Mouse (Mus musculus) CD8-positive naive resting alpha-beta T cell, adult 2 months (primary cell): ENCODE data around the gene Slco1c1.
"Not testable (repeated sequence)": the region's sequence is repeated elsewhere in the genome, so short reads cannot be mapped to it uniquely, and the experiment has no call there.

ENCODE experiments used
- DNase-seq, 2 experiments: peaks; one replicate each; pipeline ENCODE4 v3.0.0; 2022; ENCODE audit warnings: low read depth in 2 of 2, low spot score in 2 of 2

Gene Slco1c1

DNA sequence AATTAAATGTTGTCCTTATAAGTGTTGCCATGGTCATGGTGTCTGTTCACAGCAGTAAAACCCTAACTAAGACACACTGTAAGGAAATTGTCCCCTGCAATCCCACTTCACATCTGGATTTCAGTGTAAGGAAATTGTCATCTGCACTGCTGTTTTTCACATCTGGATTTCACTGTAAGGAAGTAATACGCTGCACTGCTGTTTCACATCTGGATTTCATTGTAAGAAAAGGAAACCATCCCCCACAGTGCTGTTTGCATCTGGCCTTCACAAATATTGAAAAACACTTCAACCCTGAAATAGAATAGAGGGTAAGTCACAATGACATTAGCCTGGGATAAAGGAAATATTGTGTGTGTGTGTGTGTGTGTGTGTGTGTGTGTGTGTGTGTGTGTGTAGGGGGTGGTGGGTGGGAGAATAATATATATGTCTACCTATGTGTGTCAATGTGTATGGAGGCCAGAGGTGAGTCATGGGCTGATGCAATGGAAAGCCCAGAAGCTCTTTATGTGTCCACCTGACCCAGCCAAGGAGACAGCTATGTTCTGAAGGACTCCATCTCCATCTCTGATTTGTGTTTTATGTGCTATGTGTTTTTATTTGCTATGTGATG is 60.7 kb downstream of the Slco1c1 start:
- DNase-seq: no peak

DNA sequence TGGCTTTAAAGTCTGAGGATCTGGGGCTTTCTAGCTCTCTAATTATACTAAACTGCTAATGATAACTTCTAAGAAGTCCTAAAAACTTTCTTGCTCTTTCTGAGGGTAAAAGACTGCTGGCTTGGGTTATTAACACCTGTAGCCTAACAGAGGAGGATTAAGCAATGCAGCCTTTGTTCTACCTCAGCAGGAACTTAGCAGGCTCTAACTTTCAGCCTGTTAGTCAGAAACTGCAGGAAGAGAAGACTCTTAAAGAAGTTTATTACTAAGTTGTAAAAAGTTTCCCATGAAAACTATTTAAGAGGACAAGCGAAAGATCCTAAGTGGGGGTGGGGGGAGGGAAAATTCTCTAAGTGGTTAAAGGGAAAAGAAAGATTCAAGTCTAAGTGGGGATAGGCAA is 65.8 kb downstream of the Slco1c1 start:
- DNase-seq: no peak

DNA sequence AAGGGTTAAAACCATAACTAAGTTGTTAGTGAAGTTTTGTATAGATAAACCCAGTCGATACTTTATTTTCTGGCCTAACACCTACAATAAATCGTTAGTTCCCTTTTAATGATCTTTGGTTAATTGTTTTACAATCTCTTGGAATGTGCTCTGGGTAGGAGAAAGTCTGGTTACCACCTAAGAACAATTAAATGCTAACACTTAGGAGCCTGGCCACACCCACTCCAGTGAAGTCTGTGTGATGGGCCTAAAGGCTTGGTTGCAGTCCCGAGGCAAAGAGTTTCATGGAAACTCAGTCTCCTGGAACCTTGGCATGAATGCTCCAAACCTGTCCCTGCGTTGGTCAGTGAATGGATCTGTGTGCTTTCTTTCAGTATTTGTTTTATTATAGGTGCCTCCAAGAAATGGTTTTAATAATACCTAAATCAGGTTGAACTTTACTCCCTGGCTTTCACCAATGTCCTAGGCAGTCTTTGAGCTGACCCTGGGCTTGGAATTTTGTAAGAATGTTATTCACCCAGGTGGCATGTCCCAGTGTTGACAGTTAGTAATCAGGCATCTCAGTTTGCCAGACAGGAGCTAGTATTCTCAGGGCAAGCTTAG is 66.5 kb downstream of the Slco1c1 start:
- DNase-seq: not testable (repeated sequence)

DNA sequence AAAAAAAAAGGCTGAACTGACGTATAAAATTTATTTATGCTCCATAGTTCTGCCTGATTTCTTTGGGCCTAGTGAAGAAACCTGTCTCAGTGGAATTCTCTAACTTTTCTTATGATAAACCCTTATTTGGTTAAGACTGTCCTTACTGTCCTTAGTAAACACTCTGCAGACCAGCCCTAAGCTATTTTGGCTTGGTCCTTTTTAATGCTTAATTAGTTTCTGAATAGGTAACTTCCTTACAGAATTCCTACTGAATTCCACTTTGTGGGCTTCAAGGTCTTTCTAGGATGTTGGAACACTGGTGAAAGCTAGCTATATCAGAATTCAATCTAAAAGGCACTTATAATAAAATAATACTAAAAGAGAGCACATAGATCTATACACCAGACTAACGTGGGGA is 71.9 kb downstream of the Slco1c1 start:
- no peak for DNase-seq

DNA sequence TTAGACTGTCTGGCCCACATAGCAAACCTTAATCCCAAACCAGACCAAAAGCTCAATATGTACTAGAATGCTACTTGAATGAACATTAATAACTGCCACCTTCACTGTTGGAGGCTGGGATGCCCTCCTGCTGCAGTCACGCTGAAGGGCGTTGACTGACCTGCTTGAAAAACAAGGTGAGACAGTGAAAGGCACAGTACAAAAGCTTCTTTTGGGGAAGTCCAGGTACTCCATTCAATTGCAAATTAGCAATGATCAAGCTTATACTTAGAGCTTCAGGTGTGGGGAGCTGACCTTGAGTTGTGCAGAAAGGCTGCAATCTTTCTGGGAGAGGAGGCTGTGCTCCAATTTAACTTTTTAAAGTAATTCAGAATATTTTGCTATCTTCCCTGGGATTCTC is 72.9 kb downstream of the Slco1c1 start:
- no peak for DNase-seq

DNA sequence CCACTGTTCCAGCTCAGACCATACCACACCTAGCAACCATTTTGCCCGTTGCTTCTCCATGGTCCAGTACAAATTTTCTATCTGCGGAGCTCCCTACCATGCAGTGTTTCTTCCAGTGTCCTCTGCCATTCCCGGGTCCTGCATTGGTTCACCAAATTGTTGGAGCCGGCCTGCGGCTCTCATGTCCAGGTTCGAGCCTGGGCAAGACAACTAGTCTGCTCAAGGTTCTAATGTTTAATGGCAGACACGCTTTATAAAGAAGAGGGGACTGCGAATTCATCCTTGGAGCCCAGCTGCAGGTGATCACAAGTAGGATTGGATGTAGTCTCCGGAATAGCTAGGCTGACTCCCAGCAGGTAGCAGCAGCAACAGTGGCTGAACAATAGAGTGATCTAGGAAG is 76.8 kb downstream of the Slco1c1 start:
- DNase-seq: no peak

DNA sequence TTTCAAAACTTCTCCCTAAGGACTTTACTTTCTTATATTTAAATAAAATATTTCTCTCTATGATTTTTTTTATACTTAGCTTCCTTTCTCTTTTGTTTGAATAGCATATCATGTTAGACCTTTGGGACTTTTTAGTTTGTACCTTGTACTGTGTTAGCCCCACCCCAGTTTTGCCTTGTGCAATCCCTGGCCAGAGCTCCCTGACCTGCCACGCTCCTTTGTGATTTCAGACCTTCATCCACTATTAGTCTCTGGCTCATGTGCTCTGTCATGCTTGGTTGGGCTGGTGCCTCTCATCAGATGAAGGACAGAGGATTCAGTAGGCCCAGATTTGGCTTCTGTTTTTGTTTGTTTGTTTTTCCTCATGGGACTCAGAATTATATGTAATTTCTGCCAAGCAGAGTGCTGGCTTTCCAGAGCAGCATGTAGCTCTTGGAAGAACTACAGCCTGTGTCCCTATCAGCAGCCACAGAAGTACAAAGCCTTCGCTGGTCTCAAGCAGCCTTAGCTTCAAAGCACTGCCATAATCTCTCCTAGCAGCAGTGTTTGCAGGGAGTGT is 86.6 kb downstream of the Slco1c1 start:
- no peak for DNase-seq

DNA sequence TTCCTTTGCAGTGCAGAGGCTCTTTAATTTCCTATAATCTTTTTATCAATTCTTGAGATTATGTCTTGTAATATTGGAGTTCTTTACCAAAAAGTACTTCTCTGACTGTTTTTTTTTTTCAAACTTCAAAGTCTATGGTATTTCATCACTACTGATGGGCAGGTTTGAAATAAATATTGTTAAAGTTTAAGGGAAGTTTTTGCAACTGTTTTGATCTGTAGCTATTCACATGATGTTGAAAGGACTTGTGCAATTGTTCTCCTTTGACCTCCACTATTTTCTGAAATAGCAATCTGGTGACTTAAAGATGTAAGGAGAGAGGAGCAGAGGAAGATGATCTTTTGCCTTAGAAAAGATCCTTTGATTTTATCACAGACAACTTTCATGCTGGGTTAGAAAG is 89.8 kb downstream of the Slco1c1 start:
- no peak for DNase-seq

DNA sequence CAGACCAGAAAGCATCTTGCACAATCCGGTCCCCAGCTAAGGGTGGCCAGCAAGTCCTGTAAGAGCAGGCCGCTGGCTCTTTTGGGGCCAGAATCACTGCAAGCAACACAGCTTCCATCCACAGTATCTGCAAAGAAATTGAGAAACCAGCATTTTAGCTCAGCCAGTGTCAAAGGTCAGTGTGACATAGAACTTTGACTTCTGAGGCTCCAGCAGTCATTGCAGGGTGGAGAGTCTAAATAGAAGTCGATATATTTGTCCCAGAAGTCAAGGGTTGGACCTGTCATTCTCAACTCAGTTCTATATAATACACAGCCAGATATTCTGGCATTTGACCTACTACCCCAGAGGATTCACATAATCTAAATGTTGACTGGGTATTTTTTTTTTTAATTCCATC is 91.2 kb downstream of the Slco1c1 start:
- no peak for DNase-seq
